Mouse (Mus musculus): ENCODE results near the gene Macf1.

The Macf1 gene

DNA sequence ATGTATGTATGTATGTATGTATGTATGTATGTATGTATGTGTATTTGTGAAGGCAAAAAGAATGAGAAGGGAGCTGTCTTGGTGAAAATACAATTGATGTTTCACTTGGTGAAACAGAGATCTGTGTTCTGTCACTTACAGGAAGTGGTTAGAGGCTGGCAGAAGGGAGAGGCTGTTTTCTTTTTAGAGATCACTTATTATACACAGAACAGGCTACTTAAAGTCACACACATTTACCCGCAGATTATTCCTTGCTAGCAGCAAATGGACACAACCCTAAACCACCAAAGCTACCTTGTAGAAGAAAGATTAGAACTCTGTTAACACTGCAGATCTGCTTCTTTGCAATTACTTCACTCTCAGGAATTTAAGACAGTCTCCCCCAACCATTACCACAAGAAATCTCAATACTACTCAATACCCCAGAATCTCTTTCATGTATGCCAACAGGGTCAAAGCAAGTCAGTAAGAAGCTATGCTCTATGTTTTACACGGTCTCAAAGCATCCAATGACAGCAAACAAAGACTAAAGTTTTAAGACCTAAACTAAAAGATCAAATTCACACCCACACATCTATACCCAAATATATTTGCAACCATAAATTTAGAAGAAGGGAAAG lies 106.6 kb downstream of the Macf1 start:
- in situ Hi-C loops (cut with MboI; ENCODE audit: low pct_unique_long_range_greater_than_20kb in 1 of 2, low sequenced_read_pairs in 2 of 2, unreplicated experiment in 1 of 2): no loop called here

DNA sequence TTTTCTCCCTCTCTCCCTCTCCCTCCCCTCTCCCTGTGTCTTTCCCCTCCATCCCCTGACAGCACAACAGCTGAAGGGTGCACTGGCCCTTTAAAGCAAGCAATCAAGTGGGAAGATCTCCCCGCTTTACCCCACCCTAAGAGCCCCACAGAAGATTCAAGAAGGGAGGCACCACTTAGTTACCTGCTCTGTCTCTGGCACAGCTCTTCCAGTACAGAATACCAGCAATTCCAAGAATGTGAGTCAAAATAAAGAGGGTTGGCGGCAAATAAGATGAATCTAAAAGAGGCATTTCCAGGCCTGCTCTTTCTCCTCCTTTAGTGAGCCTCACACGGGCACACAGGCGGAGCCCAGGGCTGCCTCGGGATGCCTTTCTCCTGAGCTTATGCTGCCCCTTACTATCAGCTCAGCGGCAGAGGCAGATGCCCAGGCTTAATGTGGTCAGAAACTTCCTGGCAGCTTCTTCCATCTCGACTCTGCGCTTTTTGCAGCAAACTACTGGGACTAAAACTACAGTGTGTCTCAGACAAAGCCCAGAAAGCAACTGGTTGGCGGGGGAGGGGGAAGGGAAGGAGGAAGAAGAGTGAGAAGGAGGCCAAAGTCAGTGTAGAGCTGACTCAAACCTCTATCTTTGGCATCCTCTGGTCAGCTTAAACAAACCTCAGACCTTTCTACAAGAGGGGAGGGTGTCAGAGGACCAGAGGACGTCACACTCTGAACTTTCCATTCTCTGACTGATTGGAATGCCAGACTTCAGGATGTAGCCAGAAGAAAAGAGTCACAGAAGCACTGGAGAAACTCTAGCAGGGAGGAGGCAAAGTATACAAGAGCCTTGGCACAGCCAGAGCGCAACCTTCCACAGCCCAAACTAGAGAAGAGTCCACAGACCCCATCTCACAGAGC lies 111.5 kb downstream of the Macf1 start:
- in situ Hi-C loops (cut with MboI; ENCODE audit: low pct_unique_long_range_greater_than_20kb in 1 of 2, low sequenced_read_pairs in 2 of 2, unreplicated experiment in 1 of 2): no loop called here

DNA sequence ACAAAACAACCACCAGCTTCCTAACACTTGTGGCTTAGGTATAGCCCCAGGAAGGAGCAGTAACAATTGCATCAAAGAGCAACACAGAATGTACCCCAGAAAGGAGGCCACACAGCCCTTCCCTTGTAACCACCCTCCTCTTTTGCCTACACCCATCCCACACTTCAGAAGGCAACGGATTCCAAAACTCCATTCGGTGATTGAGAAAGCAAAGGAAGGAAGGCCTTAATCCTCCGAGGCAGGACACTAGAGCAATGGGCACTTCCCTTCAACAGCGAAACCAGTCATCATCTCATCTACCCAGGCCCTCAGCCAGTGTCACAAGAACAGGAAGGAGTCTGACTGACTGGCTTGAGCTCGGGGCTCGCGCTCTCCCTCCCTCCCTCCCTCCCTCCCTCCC lies 112.3 kb downstream of the Macf1 start:
- in situ Hi-C loops (cut with MboI; ENCODE audit: low pct_unique_long_range_greater_than_20kb in 1 of 2, low sequenced_read_pairs in 2 of 2, unreplicated experiment in 1 of 2): no loop called here

DNA sequence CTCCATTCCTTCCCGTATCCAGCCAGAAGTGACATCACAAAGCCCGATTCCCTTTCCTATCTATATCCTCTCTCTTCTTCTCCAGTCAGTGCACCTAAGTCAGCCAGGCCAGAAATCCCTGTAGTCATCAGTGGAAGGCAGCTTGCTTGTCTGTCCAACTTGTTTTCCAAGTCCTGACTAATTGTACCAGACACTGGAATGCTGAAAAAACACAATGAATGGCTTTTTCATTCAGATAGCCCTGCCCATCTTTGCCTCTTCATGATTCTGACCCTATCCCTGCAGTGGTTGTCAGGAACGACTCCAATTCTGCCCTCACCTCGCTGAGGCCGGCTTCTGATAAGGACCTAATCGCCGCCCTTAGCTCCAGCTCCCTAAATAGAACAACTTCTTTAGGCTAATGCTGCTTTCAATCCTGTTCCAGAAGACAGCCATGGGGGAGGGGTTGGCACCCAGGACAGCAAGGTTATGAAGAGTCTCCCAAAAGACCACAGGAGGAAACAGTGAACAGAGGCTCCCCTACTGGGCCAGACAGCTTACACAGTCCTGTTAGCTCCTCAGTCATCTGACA lies 118.8 kb downstream of the Macf1 start:
- in situ Hi-C loops (cut with MboI; ENCODE audit: low pct_unique_long_range_greater_than_20kb in 1 of 2, low sequenced_read_pairs in 2 of 2, unreplicated experiment in 1 of 2): no loop called here

DNA sequence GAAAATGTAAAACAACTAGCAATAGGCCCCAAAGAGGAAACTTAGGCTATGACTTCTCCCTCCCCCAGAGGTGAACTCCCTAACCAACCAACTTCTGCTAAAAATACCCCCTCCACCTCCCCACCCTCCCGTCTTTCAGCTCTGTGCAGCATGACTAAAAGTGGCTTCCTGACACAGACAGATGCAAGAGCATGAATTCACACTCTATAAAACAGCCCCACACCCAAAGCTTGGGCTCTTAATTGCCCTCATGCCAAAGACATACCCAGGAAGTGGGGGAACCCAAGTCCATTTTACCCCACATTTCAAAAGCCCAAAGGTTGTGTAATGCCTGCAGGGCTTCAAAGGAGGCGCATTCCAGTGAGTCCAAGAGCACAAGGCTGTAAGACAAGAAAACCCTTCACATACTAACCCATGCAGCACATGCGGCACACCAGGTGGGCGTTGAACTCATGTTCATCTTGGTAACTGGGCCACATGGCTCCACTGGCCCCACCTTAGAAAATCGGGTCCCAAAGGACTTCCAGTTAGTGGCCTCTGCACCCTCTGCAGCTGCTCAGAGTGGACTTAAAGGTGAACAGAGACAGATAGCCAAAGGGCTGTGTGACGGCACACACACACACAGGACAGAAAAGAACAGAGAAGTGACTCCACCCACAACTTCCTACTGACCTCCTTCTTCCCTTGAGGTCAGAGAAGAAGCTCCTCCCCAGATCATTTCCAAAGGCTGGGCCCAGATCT lies 119.9 kb downstream of the Macf1 start:
- in situ Hi-C loops (cut with MboI; ENCODE audit: low pct_unique_long_range_greater_than_20kb in 1 of 2, low sequenced_read_pairs in 2 of 2, unreplicated experiment in 1 of 2): no loop called here

DNA sequence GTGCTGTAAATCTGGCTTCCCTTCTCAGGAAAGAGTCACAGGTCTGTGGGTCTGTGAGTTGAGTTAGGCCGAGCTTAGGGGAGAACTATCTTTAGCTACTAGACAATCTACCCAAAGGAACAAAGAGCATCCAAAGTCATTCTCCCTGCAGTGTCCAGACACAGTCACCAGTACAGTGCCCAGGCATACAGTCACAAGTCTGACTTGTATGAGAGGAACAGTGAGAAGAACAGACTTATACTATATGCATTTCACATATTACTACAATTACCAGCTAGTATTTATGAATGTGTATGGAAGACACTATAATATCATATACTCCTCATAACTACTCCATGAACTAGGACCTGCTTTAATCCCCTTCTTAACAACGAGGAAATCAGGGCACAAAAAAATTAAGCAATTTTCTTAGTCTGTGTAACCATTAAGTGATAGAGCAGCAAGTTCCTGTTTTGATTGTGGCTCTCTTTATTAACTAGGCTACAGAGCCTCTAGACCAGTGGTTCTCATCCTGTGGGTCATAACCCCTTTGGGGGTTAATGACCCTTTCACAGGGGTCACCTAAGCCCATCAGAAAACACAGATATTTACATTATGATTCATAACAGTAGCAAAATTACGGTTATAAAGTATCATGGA lies 121.9 kb downstream of the Macf1 start:
- in situ Hi-C loops (cut with MboI; ENCODE audit: low pct_unique_long_range_greater_than_20kb in 1 of 2, low sequenced_read_pairs in 2 of 2, unreplicated experiment in 1 of 2): no loop called here

DNA sequence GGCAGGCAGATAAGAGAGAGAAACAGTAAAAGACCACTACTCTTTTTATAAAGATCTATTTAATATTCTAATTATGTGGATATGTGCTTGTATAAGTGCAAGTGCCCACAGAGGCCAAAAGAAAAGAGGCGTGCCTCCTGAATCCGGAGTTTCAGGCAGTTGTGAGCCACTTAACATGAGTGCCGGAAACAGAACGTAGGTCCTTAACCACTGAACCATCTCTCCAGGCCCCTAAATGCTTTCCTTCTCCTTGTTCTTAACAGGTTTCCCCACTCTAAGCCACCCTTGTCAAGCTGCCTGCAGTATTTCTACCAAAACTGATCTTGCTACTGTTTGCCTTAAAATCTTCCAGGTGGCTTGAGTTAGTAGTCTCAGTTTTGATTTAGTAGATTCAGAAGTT lies 123.3 kb downstream of the Macf1 start:
- in situ Hi-C loops (cut with MboI; ENCODE audit: low pct_unique_long_range_greater_than_20kb in 1 of 2, low sequenced_read_pairs in 2 of 2, unreplicated experiment in 1 of 2): no loop called here

DNA sequence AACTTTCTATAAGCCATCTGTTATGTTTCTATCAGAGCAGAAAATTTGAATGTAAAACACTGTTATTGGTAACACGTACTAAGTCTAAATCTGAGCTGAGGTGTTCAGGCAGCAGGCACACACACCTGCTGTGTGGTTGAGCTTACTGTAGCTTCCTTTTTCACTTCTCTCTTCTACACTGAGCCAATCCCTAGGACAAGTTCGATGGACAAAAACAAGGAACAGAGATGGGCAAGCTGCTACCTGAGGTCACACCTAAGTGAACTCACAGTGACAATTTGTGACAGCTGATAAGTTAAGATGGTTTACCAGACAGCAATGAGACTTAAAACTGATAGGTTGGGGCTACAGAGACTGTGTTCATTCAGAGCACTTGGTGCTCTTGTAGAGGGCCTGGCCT lies 125.7 kb downstream of the Macf1 start:
- in situ Hi-C loops (cut with MboI; ENCODE audit: low pct_unique_long_range_greater_than_20kb in 1 of 2, low sequenced_read_pairs in 2 of 2, unreplicated experiment in 1 of 2): no loop called here

DNA sequence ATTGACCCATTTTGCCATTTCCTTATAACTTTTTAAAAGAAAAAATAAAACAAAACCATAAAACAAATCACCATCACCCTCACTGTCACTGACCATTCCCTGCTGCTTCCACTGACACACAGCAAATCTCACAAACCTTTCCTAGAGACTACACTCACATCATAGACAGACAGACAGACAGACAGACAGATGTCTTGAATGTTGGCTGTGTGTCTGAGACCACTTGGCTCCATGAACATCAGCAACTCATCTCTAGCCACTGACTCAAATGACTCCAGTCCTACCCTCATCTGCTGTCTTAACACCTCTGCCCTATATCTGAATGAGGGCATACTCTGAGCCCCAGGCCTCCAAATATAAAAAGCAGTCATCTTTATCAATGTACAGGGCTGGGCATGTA lies 128.9 kb downstream of the Macf1 start:
- in situ Hi-C loops (cut with MboI; ENCODE audit: low pct_unique_long_range_greater_than_20kb in 1 of 2, low sequenced_read_pairs in 2 of 2, unreplicated experiment in 1 of 2): no loop called here

DNA sequence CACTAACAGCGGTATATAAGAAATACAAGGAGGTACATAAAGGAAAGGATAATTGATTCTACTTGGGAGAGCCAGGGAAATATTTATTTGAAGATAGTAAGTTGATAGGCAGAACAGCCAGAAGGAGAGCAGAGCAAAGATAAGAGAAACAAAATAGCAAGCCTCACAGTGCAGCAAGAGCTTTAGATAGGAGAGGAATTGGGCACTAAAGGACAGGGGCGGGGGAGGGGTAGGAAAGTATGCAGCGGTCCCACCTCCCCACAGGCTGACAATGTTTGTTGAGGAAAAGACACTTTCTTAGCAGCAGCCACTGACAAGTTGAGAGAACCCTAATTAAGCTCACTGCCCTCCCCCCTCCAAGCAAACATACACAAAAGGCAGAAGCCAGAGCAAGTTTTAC lies 131.5 kb downstream of the Macf1 start:
- in situ Hi-C loops (cut with MboI; ENCODE audit: low pct_unique_long_range_greater_than_20kb in 1 of 2, low sequenced_read_pairs in 2 of 2, unreplicated experiment in 1 of 2): no loop called here

DNA sequence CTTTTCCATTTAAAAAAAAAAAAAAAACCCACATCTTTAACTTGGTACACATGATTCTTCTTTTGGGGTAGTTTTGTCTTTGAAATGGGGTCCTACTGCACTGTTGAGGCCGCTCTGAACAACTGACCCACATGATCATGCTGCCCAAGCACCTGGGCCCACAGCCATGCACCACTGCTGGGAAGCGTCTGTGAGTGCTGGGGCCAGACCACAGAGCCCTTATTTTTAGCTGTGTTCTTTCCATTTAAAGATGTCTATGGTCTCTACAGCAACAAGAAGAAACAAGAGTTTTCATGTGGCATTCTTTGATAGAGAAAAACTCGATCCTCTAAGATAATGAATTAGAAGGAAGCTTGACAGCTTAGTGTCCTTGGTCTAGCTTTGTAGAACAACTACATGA lies 135.8 kb downstream of the Macf1 start:
- in situ Hi-C loops (cut with MboI; ENCODE audit: low pct_unique_long_range_greater_than_20kb in 1 of 2, low sequenced_read_pairs in 2 of 2, unreplicated experiment in 1 of 2): no loop called here

DNA sequence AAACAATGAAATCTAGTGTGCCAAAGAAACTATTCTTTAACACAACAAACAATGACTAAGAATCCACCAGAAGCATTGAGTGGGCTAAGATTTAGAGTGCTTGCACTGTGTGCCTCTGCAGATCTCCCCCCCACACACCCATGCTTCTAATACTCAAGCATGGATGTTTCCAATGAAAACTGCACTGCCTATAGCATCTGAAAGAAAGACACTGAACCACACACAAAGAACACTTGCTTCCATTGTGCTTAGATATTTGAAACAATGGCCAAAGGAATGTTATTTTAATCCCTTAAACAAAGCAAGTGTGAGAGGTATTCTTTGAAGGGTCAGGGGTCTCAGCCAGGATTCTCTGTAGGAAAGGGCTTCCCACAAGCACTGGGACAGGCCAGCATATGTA lies 140.5 kb downstream of the Macf1 start:
- in situ Hi-C loops (cut with MboI; ENCODE audit: low pct_unique_long_range_greater_than_20kb in 1 of 2, low sequenced_read_pairs in 2 of 2, unreplicated experiment in 1 of 2): no loop called here

DNA sequence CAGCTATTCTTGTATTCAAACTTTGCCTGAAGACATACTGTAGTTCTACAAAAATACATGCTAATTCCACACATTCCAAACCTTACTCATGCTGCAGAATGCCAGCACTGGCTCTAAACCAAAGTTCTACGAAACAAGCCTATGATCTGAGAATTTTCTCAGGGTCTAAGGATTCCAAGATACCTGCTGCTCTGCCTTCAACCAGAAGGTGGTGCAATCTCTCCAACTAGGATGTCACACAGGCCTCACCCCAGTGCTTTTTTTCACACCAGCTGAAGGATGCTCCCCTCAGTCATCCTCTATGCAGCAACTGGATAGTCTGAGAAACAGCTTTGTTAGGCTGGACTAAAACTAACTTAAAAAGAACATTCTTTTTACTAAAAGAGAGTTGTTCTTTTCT lies 148.9 kb downstream of the Macf1 start:
- in situ Hi-C loops (cut with MboI; ENCODE audit: low pct_unique_long_range_greater_than_20kb in 1 of 2, low sequenced_read_pairs in 2 of 2, unreplicated experiment in 1 of 2): no loop called here

DNA sequence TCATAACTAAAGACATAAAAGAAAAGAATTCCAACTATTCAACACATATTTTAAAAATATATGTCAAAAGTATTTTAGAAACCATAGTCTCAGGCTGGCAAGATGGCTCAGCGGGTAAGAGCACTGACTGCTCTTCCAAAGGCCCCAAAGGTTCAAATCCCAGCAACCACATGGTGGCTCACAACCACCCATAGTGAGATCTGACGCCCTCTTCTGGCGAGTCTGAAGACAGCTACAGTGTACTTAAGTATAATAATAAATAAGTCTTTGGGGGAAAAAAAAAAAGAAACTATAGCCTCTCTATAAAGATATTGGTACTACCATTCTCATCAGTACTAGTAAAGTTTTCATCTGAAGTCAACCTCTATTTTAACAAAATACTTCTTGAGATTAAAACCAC lies 152.2 kb downstream of the Macf1 start:
- in situ Hi-C loops (cut with MboI; ENCODE audit: low pct_unique_long_range_greater_than_20kb in 1 of 2, low sequenced_read_pairs in 2 of 2, unreplicated experiment in 1 of 2): no loop called here

DNA sequence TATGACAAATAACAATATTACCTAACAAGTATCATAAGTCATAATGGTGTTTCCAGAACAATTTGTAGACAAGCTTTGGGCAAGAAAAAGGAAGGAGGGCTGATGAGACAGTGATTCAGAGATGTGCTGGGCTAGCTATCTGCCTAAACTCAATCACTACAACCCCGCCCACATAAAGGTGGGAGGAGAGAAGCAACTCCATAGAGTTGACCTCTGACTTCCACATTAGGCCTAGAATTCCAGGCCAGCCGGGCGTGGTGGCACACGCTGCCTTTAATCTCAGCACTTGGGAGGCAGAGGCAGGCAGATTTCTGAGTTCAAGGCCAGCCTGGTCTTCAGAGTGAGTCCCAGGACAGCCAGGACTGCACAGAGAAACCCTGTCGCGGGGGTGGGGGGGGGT lies 153.2 kb downstream of the Macf1 start:
- in situ Hi-C loops (cut with MboI; ENCODE audit: low pct_unique_long_range_greater_than_20kb in 1 of 2, low sequenced_read_pairs in 2 of 2, unreplicated experiment in 1 of 2): no loop called here

DNA sequence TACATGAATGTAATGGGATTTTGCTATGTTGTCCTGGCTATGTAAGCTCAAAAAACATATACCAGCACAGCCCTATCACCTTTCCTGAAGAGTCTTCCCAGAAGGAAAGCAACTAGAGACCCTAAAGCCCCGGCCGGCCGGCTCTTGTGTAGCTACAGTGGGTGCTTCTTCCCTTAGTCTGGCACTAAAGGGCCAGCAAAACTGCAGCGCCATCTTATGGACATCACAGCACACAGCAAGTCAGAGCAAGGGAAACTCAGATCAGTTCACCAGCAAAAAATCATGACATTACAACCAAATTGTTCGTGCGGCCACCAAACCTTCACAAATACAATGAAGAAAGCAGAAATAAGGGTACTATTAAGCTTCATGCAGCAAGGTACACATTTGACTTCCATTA lies 154.9 kb downstream of the Macf1 start:
- in situ Hi-C loops (cut with MboI; ENCODE audit: low pct_unique_long_range_greater_than_20kb in 1 of 2, low sequenced_read_pairs in 2 of 2, unreplicated experiment in 1 of 2): no loop called here

DNA sequence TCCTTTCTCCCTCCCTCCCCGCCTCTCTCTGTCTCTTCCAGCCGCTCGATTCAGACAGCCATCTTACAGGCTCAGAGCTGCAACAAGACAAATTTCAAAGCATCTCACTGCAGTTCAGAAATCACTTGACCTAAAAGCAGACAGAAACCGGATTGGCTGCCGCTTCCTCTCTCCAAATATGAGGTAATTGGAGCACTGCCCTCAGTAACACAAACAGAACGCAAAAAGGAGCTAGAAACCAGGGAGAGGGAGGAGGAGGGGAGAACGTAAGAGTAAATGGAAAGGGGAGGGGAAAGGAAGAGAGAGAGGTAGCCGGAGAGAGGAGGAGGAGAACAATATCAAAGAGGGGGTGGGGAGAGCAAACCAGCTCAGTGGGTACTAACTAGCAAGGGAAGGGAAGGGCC lies 156.6 kb downstream of the Macf1 start:
- in situ Hi-C loops (cut with MboI; ENCODE audit: low pct_unique_long_range_greater_than_20kb in 1 of 2, low sequenced_read_pairs in 2 of 2, unreplicated experiment in 1 of 2): no loop called here

DNA sequence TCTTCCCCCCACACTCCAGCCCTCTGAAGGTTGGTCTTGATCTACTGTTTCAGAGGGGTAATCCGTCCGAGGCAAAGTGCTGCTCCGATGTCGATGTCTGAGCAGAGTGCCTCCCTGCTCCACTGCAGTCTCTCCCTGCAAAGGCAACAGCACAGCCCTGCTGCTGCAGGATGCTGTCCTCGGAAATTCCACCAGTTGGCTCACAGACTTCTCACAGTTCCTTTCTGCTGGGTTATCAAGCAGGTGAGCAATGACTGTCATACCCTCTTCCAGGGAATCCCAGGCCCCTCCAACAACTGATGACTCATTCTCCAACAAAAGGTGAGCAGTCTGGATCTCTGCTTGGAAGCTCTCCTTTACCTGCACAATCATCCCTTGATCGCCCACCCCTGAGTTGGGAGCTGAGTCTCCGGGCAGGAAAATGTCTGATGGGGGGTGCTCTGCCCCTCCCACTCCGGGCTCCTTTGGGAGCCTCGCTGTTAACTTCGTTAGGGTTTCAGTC lies 157.3 kb downstream of the Macf1 start:
- in situ Hi-C loops (cut with MboI; ENCODE audit: low pct_unique_long_range_greater_than_20kb in 1 of 2, low sequenced_read_pairs in 2 of 2, unreplicated experiment in 1 of 2): no loop called here

DNA sequence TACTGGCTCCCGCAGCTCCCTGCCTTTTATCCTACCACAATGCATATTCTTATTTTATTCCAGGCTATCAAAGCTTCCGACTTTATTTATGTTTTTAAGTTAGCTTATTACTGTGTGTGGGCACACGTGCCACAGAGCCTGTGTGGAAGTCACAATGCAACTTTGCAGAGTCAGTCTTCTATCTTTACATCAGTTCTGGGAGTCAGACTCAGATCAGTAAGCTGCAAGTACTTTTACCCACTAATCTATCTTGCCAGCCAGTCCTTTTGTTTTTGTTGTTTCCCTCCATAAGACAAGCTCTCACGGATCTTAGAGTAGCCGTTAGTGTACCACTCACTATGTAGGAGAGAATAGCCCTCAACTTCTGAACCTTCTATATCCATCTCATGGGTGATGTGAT lies 159.4 kb downstream of the Macf1 start:
- in situ Hi-C loops (cut with MboI; ENCODE audit: low pct_unique_long_range_greater_than_20kb in 1 of 2, low sequenced_read_pairs in 2 of 2, unreplicated experiment in 1 of 2): no loop called here
